Mouse (Mus musculus) right cerebral cortex, adult 18-20 months (tissue): ENCODE results near the gene Olfr905.

Source experiments
- DNase-seq: peaks from one replicate; pipeline ENCODE4 v3.0.0; 2022; ENCODE audit warnings: mixed read lengths

Olfr905 gene

GRCm38 (mm10) chr9:38470807-38471206, at the start of gene Olfr905:
TSS of gene Olfr905 (plus strand) at chr9:38471107.
- DNase-seq, result no peak

GRCm38 (mm10) chr9:38423801-38424200, 47.1 kb upstream of the Olfr905 start:
- DNase-seq, result no peak

- DNase-seq, result no peak
These were observed 43.9 kb upstream of the Olfr905 start for GRCm38 (mm10) chr9:38427026-38427425.

GRCm38 (mm10) chr9:38429155-38429554, 41.8 kb upstream of the Olfr905 start, which contains the start of gene Olfr901:
TSS of gene Olfr901 (plus strand) at chr9:38429455.
- DNase-seq, result no peak

- no peak for DNase-seq
These were observed 23.6 kb upstream of the Olfr905 start, which contains the start of gene Olfr902 for GRCm38 (mm10) chr9:38447352-38447751. TSS of gene Olfr902 (plus strand) at chr9:38447652.

DNA sequence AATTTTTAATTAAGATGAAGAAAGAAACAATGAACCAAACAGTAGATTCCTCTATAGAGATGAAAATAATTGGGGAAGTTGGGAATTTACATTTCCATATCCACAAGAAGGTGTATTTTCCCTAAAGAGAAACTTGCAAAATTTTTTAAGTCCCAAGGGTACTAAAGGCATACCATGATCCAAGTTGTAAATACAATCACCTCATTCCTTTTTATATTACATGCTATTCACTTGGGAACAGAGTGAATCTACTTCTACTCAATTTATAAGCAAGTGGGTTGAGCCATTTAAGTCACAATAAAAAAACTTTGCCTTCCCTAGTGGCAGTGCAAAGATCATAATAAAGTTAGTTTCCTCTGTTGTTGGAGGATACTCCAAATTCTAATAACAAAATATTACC, 8.1 kb upstream of the Olfr905 start, which contains the start of gene Olfr904:
Olfr904 (plus strand) TSS at position 301 of the 400 bp plus-strand sequence.
- DNase-seq, result no peak

GRCm38 (mm10) chr9:38486785-38487184, 15.9 kb downstream of the Olfr905 start, which contains the start of gene Olfr906:
TSS of gene Olfr906 (plus strand) at chr9:38487085.
- no peak for DNase-seq

- no peak for DNase-seq
These were observed 24.6 kb downstream of the Olfr905 start, which contains the start of gene Olfr907 for GRCm38 (mm10) chr9:38495501-38495900. TSS of gene Olfr907 (plus strand) at chr9:38495801.

GRCm38 (mm10) chr9:38512353-38512752, 41.4 kb downstream of the Olfr905 start:
- DNase-seq, result no peak

DNA sequence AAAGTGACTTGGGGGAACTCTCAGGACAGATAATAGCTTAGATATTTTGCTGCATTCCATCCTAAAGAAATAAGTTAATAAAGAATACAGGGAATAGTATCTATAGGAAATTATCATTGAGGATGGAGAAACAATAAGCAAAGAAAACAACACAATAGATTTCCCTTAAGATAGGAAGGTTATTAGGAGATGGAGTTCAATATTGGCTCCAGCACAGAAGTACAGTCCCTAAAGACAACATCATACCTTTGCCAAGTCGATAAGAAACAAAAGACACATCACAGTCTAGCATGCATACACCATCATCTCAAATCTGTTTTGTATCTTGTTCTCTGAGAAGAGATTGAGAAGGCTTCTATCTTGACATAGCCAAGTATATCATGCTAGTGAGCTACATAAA, 50.4 kb downstream of the Olfr905 start, which contains the start of gene Olfr911-ps1:
Olfr911-ps1 (plus strand) TSS at position 301 of the 400 bp plus-strand sequence.
- DNase-seq, result no peak
